Mouse (Mus musculus) myocyte (in vitro differentiated cells): ENCODE measurements around the gene Ttc41. TPM values are rescaled to one million over a fixed set of nuclear protein-coding genes. Genes with fewer than 3 reads are reported as not detected.

ENCODE experiments used
- H3K27me3 ChIP-seq: one replicate; pipeline ENCODE4 v1.6.1; 2011; ENCODE audit not compliant: control insufficient read depth, insufficient read depth, insufficient read length
- H3K36me3 ChIP-seq: one replicate; pipeline ENCODE4 v1.6.1; 2011; ENCODE audit not compliant: control insufficient read depth, insufficient read depth
- H3K4me2 ChIP-seq: one replicate; pipeline ENCODE4 v1.6.1; 2011; ENCODE audit warnings: low read depth, control low read depth
- H3K4me3 ChIP-seq: one replicate; pipeline ENCODE4 v1.5.1; 2011; ENCODE audit warnings: mild to moderate bottlenecking, control low read depth, moderate library complexity
- H3K79me2 ChIP-seq: one replicate; pipeline ENCODE4 v1.6.1; 2011; ENCODE audit not compliant: control insufficient read depth, insufficient read depth
- H3ac ChIP-seq: one replicate; pipeline ENCODE4 v1.6.1; 2011; ENCODE audit not compliant: control insufficient read depth, insufficient read length
- CEBPB ChIP-seq: IDR thresholded peaks from 2 replicates; pipeline ENCODE4 v1.6.1; 2011; ENCODE audit warnings: mild to moderate bottlenecking, moderate library complexity; ENCODE audit not compliant: poor library complexity, insufficient read depth, severe bottlenecking
- E2F4 ChIP-seq: IDR thresholded peaks from one replicate; pipeline ENCODE4 v1.6.1; 2011; ENCODE audit warnings: mild to moderate bottlenecking, control low read depth, moderate library complexity; ENCODE audit not compliant: insufficient read depth
- MAX ChIP-seq: IDR thresholded peaks from one replicate; pipeline ENCODE4 v1.6.1; 2011; ENCODE audit warnings: low read depth, mild to moderate bottlenecking, control low read depth
- MYOD1 ChIP-seq, 3 experiments: IDR thresholded peaks; one replicate each; pipeline ENCODE4 v1.6.1; 2011; ENCODE audit warnings: control low read depth in 2 of 3, low read depth in 2 of 3, mild to moderate bottlenecking in 2 of 3, moderate library complexity in 1 of 3; ENCODE audit not compliant: insufficient read length in 2 of 3, control insufficient read depth in 1 of 3
- MYOG ChIP-seq, 3 experiments: IDR thresholded peaks; one replicate each; pipeline ENCODE4 v1.6.1; 2011; ENCODE audit warnings: control low read depth in 2 of 3, low read depth in 2 of 3, mild to moderate bottlenecking in 2 of 3; ENCODE audit not compliant: insufficient read length in 2 of 3, control insufficient read depth in 1 of 3, insufficient read depth in 1 of 3
- POLR2A ChIP-seq: IDR thresholded peaks from one replicate; pipeline ENCODE4 v1.6.1; 2011; ENCODE audit warnings: low read depth, mild to moderate bottlenecking, control low read depth, moderate library complexity; ENCODE audit not compliant: insufficient read length
- POLR2AphosphoS2 ChIP-seq: IDR thresholded peaks from one replicate; pipeline ENCODE4 v1.6.1; 2011; ENCODE audit warnings: low read depth, control low read depth; ENCODE audit not compliant: insufficient read length
- REST ChIP-seq: IDR thresholded peaks from one replicate; pipeline ENCODE4 v1.6.1; 2011; ENCODE audit warnings: mild to moderate bottlenecking, control low read depth, moderate library complexity; ENCODE audit not compliant: insufficient read depth, insufficient read length
- SRF ChIP-seq: IDR thresholded peaks from one replicate; pipeline ENCODE4 v1.6.1; 2011; ENCODE audit warnings: low read depth; ENCODE audit not compliant: control insufficient read depth, insufficient read length
- TCF12 ChIP-seq: IDR thresholded peaks from one replicate; pipeline ENCODE4 v1.6.1; 2011; ENCODE audit warnings: mild to moderate bottlenecking, control low read depth; ENCODE audit not compliant: poor library complexity, insufficient read depth, severe bottlenecking
- TCF3 ChIP-seq: IDR thresholded peaks from one replicate; pipeline ENCODE4 v1.6.1; 2011; ENCODE audit warnings: low read depth, control low read depth; ENCODE audit not compliant: insufficient read length
- USF1 ChIP-seq: IDR thresholded peaks from one replicate; pipeline ENCODE4 v1.6.1; 2011; ENCODE audit warnings: low read depth, mild to moderate bottlenecking, control low read depth, moderate library complexity
- polyA plus RNA-seq: library from polyadenylated mRNA; unstranded; fragments of >200 nt; fragmentation: generic; extraction: Trizol; gene quantifications from one replicate; pipeline ENCODE4 v1.2.1, GENCODE M21; 2012; ENCODE audit warnings: missing spikeins

Ttc41 gene
- polyA plus RNA-seq, 1 experiment = 0.40 TPM

GRCm38 (mm10) chr10:86814292-86815131 is 108.9 kb downstream of the Ttc41 start:
- Histone ChIP-seq H3K4me2 (no peak overlapping the region), H3K27me3 (no peaks in the 10 kb centered on the region), H3K36me3 (peaks cover 12% of the 10 kb centered on the region), H3ac (no peak overlapping the region), H3K4me3 (no peak overlapping the region), H3K79me2 (peaks cover 4% of the 10 kb centered on the region)
- TF ChIP-seq MYOD1 (IDR thresholded peaks at IDR 0.05; ENCODE audit: control insufficient read depth in 1 of 3, insufficient read length in 2 of 3, low read depth in 2 of 3) (no peak), E2F4 (no peak), POLR2AphosphoS2 (no peak), TCF12 (no peak), MYOG (IDR thresholded peaks at IDR 0.05; ENCODE audit: control insufficient read depth in 1 of 3, insufficient read depth in 1 of 3, insufficient read length in 2 of 3, low read depth in 2 of 3) (no peak), MAX (no peak), POLR2A (no peak), REST (no peak), USF1 (no peak), SRF (no peak), CEBPB (no peak), TCF3 (no peak)

DNA sequence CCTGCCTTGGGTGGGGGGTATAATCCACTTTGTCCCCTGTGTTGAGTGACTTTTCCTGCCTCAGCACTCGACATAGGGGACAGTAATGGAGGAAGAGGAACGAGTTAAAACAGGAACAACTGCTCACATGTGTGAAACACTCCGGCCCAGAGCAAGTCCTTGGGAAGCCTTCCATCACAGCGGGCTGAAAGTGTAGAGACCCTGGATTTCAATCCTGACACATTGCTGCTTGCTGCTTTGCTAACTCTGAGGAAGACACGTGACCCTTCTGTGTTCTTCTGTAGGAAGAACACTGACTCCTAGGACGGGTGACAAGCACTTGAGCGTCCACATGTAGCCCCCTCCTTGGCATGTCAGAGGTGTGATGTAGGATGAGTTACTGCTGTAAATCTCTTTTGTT is 109.5 kb downstream of the Ttc41 start:
- H3K36me3 ChIP-seq = peaks cover 12% of the 10 kb centered on the region
- no peaks in the 10 kb centered on the region for H3K79me2 ChIP-seq
- TF ChIP-seq USF1 (no peak), REST (no peak), CEBPB (no peak), POLR2A (no peak), TCF3 (no peak), SRF (no peak), MYOG (IDR thresholded peaks at IDR 0.05; ENCODE audit: control insufficient read depth in 1 of 3, insufficient read depth in 1 of 3, insufficient read length in 2 of 3, low read depth in 2 of 3) (no peak), POLR2AphosphoS2 (no peak), TCF12 (no peak), MAX (no peak), E2F4 (no peak), MYOD1 (IDR thresholded peaks at IDR 0.05; ENCODE audit: control insufficient read depth in 1 of 3, insufficient read length in 2 of 3, low read depth in 2 of 3) (no peak)
- H3ac ChIP-seq = no peak overlapping the region
- no peak overlapping the region for H3K4me3 ChIP-seq
- no peaks in the 10 kb centered on the region for H3K27me3 ChIP-seq
- H3K4me2 ChIP-seq = no peak overlapping the region

GRCm38 (mm10) chr10:86819649-86820165 is 114.1 kb downstream of the Ttc41 start:
- no peak overlapping the region for H3ac ChIP-seq
- H3K4me3 ChIP-seq = no peak overlapping the region
- H3K4me2 ChIP-seq = no peak overlapping the region
- TF ChIP-seq REST = no peak
- TF ChIP-seq POLR2AphosphoS2 = no peak
- no peak for TF ChIP-seq MAX
- TF ChIP-seq POLR2A = no peak
- TF ChIP-seq TCF3 = no peak
- no peak for TF ChIP-seq MYOD1 (IDR thresholded peaks at IDR 0.05; ENCODE audit: control insufficient read depth in 1 of 3, insufficient read length in 2 of 3, low read depth in 2 of 3)
- TF ChIP-seq SRF = no peak
- no peak for TF ChIP-seq CEBPB
- no peak for TF ChIP-seq TCF12
- TF ChIP-seq E2F4 = no peak
- no peak for TF ChIP-seq MYOG (IDR thresholded peaks at IDR 0.05; ENCODE audit: control insufficient read depth in 1 of 3, insufficient read depth in 1 of 3, insufficient read length in 2 of 3, low read depth in 2 of 3)
- TF ChIP-seq USF1 = no peak
- peaks cover 9% of the 10 kb centered on the region for H3K36me3 ChIP-seq
- H3K79me2 ChIP-seq = no peaks in the 10 kb centered on the region
- no peaks in the 10 kb centered on the region for H3K27me3 ChIP-seq

GRCm38 (mm10) chr10:86821014-86821413 is 115.4 kb downstream of the Ttc41 start:
- H3K27me3 ChIP-seq = no peaks in the 10 kb centered on the region
- peaks cover 12% of the 10 kb centered on the region for H3K36me3 ChIP-seq
- no peak overlapping the region for H3K4me2 ChIP-seq
- H3ac ChIP-seq = no peak overlapping the region
- TF ChIP-seq POLR2A (no peak), E2F4 (no peak), POLR2AphosphoS2 (no peak), MYOD1 (IDR thresholded peaks at IDR 0.05; ENCODE audit: control insufficient read depth in 1 of 3, insufficient read length in 2 of 3, low read depth in 2 of 3) (no peak), TCF3 (no peak), TCF12 (no peak), CEBPB (no peak), USF1 (no peak), SRF (no peak), MYOG (IDR thresholded peaks at IDR 0.05; ENCODE audit: control insufficient read depth in 1 of 3, insufficient read depth in 1 of 3, insufficient read length in 2 of 3, low read depth in 2 of 3) (no peak), MAX (no peak), REST (no peak)
- no peaks in the 10 kb centered on the region for H3K79me2 ChIP-seq
- no peak overlapping the region for H3K4me3 ChIP-seq
